Comparison of ENCODE assay signal across 9 mouse cellular contexts in genomic region chr14:71092626-71093326, GRCm38 (mm10).
DNase-seq lines count a peak whose midpoint lies in the region; ATAC-seq and TF ChIP-seq lines count a peak whose summit lies in the region.
"Had no signal": no experiment of that assay in that cellular context is flagged by ENCODE, and none has a peak within 500 bp of the region (broad histone marks: within the 10 kb centered on the region; RNA-seq: fewer than 3 reads in every experiment).

No protein-coding gene starts in this region.

- no peaks in the 10 kb centered on the region for H3K36me3 ChIP-seq in hindbrain, postnatal 0 days (ENCODE audit: insufficient read depth, low read length)
- no peaks in the 10 kb centered on the region for H3K36me3 ChIP-seq in hindbrain, embryonic 14.5 days (replicated peaks; ENCODE audit: control insufficient read depth, insufficient read depth)
- no peaks in the 10 kb centered on the region for H3K36me3 ChIP-seq in heart, embryonic 12.5 days
- H3K36me3 ChIP-seq in lung, embryonic 16.5 days (ENCODE audit: control insufficient read depth, insufficient read depth, low read length) = no peaks in the 10 kb centered on the region
- H3K36me3 ChIP-seq: embryonic facial prominence, embryonic 15.5 days had no signal

- ATAC-seq in hindbrain, postnatal 0 days = peak; percentile 73
- ATAC-seq in hindbrain, embryonic 14.5 days (ENCODE audit: low FRiP score) = no peak
- 0 out of 2 replicates have a peak, but pooled peaks have one; percentile 18 for ATAC-seq in heart, embryonic 12.5 days (ENCODE audit: insufficient number of reproducible peaks, low FRiP score)
- peak; percentile 93 for ATAC-seq in lung, embryonic 16.5 days (ENCODE audit: low read depth)
- no peak for ATAC-seq in monocyte, adult 5-6 weeks (replicated peaks; ENCODE audit: insufficient number of reproducible peaks, low FRiP score, low TSS enrichment, poor library complexity, severe bottlenecking)

- H3K27me3 ChIP-seq in hindbrain, postnatal 0 days (ENCODE audit: insufficient read depth, low read length) = no peaks in the 10 kb centered on the region
- no peaks in the 10 kb centered on the region for H3K27me3 ChIP-seq in hindbrain, embryonic 14.5 days (ENCODE audit: control insufficient read depth, insufficient read depth, low read length)
- H3K27me3 ChIP-seq in heart, embryonic 12.5 days (replicated peaks) = no peaks in the 10 kb centered on the region
- H3K27me3 ChIP-seq in lung, embryonic 16.5 days (ENCODE audit: control insufficient read depth, insufficient read depth, low read depth, low read length) = no peaks in the 10 kb centered on the region
- H3K27me3 ChIP-seq: embryonic facial prominence, embryonic 15.5 days had no signal

- H3K4me2 ChIP-seq in hindbrain, postnatal 0 days (ENCODE audit: low read depth, low read length) = no peak overlapping the region
- H3K4me2 ChIP-seq in hindbrain, embryonic 14.5 days (replicated peaks) = no peak overlapping the region
- H3K4me2 ChIP-seq in heart, embryonic 12.5 days = no peak overlapping the region
- no peak overlapping the region for H3K4me2 ChIP-seq in lung, embryonic 16.5 days (ENCODE audit: low read depth, low read length)
- H3K4me2 ChIP-seq: embryonic facial prominence, embryonic 15.5 days had no signal

- no peak for TF ChIP-seq CTCF in hindbrain, postnatal 0 days (IDR thresholded peaks at IDR 0.05; ENCODE audit: low read depth)

- DNase-seq in hindbrain, postnatal 0 days (ENCODE audit: low spot score) = peak; percentile 54
- DNase-seq in hindbrain, embryonic 14.5 days (ENCODE audit: low spot score) = no peak
- peak; percentile 24 for DNase-seq in cerebellum, adult 11 months
- DNase-seq in urinary bladder, postnatal 4 days (ENCODE audit: low spot score in 2 of 2) = no peak
- DNase-seq in spleen, postnatal 36 days (ENCODE audit: low spot score in 2 of 2) = no peak

- H3K9ac ChIP-seq in hindbrain, postnatal 0 days (replicated peaks; ENCODE audit: low read length) = no peak overlapping the region
- no peak overlapping the region for H3K9ac ChIP-seq in hindbrain, embryonic 14.5 days
- no peak overlapping the region for H3K9ac ChIP-seq in heart, embryonic 12.5 days
- H3K9ac ChIP-seq in lung, embryonic 16.5 days (ENCODE audit: low read length) = no peak overlapping the region
- H3K9ac ChIP-seq: embryonic facial prominence, embryonic 15.5 days had no signal

- H3K9me3 ChIP-seq in hindbrain, postnatal 0 days (ENCODE audit: low read length) = no peaks in the 10 kb centered on the region
- no peaks in the 10 kb centered on the region for H3K9me3 ChIP-seq in hindbrain, embryonic 14.5 days (ENCODE audit: control insufficient read depth, low read length)
- H3K9me3 ChIP-seq in heart, embryonic 12.5 days (replicated peaks) = peaks cover 3% of the 10 kb centered on the region; the same call in 1 of the 2 replicates
- no peaks in the 10 kb centered on the region for H3K9me3 ChIP-seq in lung, embryonic 16.5 days (ENCODE audit: control insufficient read depth, low read length)
- H3K9me3 ChIP-seq: embryonic facial prominence, embryonic 15.5 days had no signal

- H3K27ac ChIP-seq in hindbrain, postnatal 0 days = no peak overlapping the region
- no peak overlapping the region for H3K27ac ChIP-seq in hindbrain, embryonic 14.5 days
- no peak overlapping the region for H3K27ac ChIP-seq in heart, embryonic 12.5 days (ENCODE audit: poor library complexity, severe bottlenecking)
- H3K27ac ChIP-seq in lung, embryonic 16.5 days (ENCODE audit: low read length) = peak overlapping the region; percentile 55
- H3K27ac ChIP-seq: embryonic facial prominence, embryonic 15.5 days had no signal

- H3K4me3 ChIP-seq in hindbrain, postnatal 0 days (ENCODE audit: low read length) = no peak overlapping the region
- H3K4me3 ChIP-seq in hindbrain, embryonic 14.5 days (replicated peaks; ENCODE audit: low read length) = no peak overlapping the region
- no peak overlapping the region for H3K4me3 ChIP-seq in heart, embryonic 12.5 days
- no peak overlapping the region for H3K4me3 ChIP-seq in lung, embryonic 16.5 days (ENCODE audit: low read length)
- H3K4me3 ChIP-seq: embryonic facial prominence, embryonic 15.5 days had no signal

- H3K4me1 ChIP-seq in hindbrain, postnatal 0 days (ENCODE audit: insufficient read depth, low read length) = no peaks in the 10 kb centered on the region
- H3K4me1 ChIP-seq in hindbrain, embryonic 14.5 days (replicated peaks; ENCODE audit: control insufficient read depth, insufficient read depth, low read length) = no peaks in the 10 kb centered on the region
- H3K4me1 ChIP-seq in heart, embryonic 12.5 days (replicated peaks) = no peaks in the 10 kb centered on the region
- no peaks in the 10 kb centered on the region; the same call in 1 of the 2 replicates for H3K4me1 ChIP-seq in lung, embryonic 16.5 days (replicated peaks; ENCODE audit: control insufficient read depth, insufficient read depth, low read length)

- 57% methylated on average over 8 of the region's 8 CpGs for WGBS in hindbrain, postnatal 0 days
- WGBS in hindbrain, embryonic 14.5 days = 74% methylated on average over 8 of the region's 8 CpGs
- WGBS in heart, embryonic 12.5 days = 48% methylated on average over 8 of the region's 8 CpGs
- WGBS in lung, embryonic 16.5 days = 36% methylated on average over 8 of the region's 8 CpGs

Comparison
In these comparisons a context has a peak if more than half of its experiments do, and no peak if none do; other contexts are left out.
1. ATAC-seq: peak in hindbrain, postnatal 0 days (single experiment), heart, embryonic 12.5 days (single experiment) and lung, embryonic 16.5 days (single experiment); none in hindbrain, embryonic 14.5 days (single experiment) and monocyte, adult 5-6 weeks (single experiment).
2. DNase-seq: peak in hindbrain, postnatal 0 days (single experiment) and cerebellum, adult 11 months (single experiment); none in hindbrain, embryonic 14.5 days (single experiment), urinary bladder, postnatal 4 days (0 of 2) and spleen, postnatal 36 days (0 of 2).